Mouse (Mus musculus) midbrain, embryonic 14.5 days (tissue): Measurements from ENCODE around the gene Agbl2. TPM values are rescaled to one million over a fixed set of nuclear protein-coding genes. Genes with fewer than 3 reads are reported as not detected.
"Not testable (repeated sequence)": the region's sequence is repeated elsewhere in the genome, so short reads cannot be mapped to it uniquely, and the experiment has no call there.

Experiments used
- ATAC-seq: fragments of 200-750 bp; cut with Nextera tagmentation; 2 replicates; pipeline ENCODE4 v1.8.0; 2017; ENCODE audit warnings: moderate number of reproducible peaks, moderate library complexity; ENCODE audit not compliant: low FRiP score, low TSS enrichment
- DNase-seq: peaks from one replicate; pipeline ENCODE4 v3.0.0-alpha.2; 2015
- H3K27ac ChIP-seq: fragments of 300-500 bp; sonication (generic); replicated peaks from 2 replicates; pipeline ENCODE4 v1.5.1; 2014; ENCODE audit warnings: mild to moderate bottlenecking, low read depth, low read length, moderate library complexity
- H3K27me3 ChIP-seq: fragments of 300-500 bp; sonication (generic); 2 replicates; pipeline ENCODE4 v1.6.1; 2014; ENCODE audit warnings: low read length, control low read depth, mixed read lengths; ENCODE audit not compliant: control insufficient read depth, insufficient read depth
- H3K36me3 ChIP-seq: fragments of 300-500 bp; sonication (generic); 2 replicates; pipeline ENCODE4 v1.6.1; 2014; ENCODE audit warnings: low read length, control low read depth; ENCODE audit not compliant: control insufficient read depth, insufficient read depth
- H3K4me1 ChIP-seq: fragments of 300-500 bp; sonication (generic); 2 replicates; pipeline ENCODE4 v1.6.1; 2014; ENCODE audit warnings: mild to moderate bottlenecking, antibody characterized with exemption, low read length, control low read depth; ENCODE audit not compliant: control insufficient read depth, insufficient read depth
- H3K4me2 ChIP-seq: fragments of 300-500 bp; sonication (generic); 2 replicates; pipeline ENCODE4 v1.6.1; 2014; ENCODE audit warnings: mild to moderate bottlenecking, low read length, moderate library complexity
- H3K4me3 ChIP-seq: fragments of 300-500 bp; sonication (generic); replicated peaks from 2 replicates; pipeline ENCODE4 v1.5.1; 2014; ENCODE audit warnings: low read depth, low read length
- H3K9ac ChIP-seq: fragments of 300-500 bp; sonication (generic); replicated peaks from 2 replicates; pipeline ENCODE4 v1.6.1; 2014; ENCODE audit warnings: mild to moderate bottlenecking, low read length, moderate library complexity
- H3K9me3 ChIP-seq: fragments of 300-500 bp; sonication (generic); 2 replicates; pipeline ENCODE4 v1.6.1; 2016; ENCODE audit warnings: low read length, control low read depth, mixed read lengths; ENCODE audit not compliant: control insufficient read depth
- WGBS: fragments of 180-500 bp; shearing (Covaris S2); extraction: QIAGEN DNeasy Blood & Tissue Kit; methylation state at CpG from one replicate; pipeline ENCODE4 v1.1.7; 2014; 5-methylcytosine and 5-hydroxymethylcytosine counted together
- polyA plus RNA-seq: library from polyadenylated mRNA; unstranded; fragments of >200 nt; fragmentation: Nextera tagmentation; extraction: Ambion mirVana; gene quantifications from 2 replicates; pipeline ENCODE4 v1.2.1, GENCODE M21; 2014

Gene Agbl2
- polyA plus RNA-seq, 1 experiment from 2014 or later, result 0.30 TPM

GRCm38 (mm10) chr2:90824528-90824927, 42.0 kb downstream of the Agbl2 start:
- ATAC-seq, H3K4me1 ChIP-seq, H3K27me3 ChIP-seq, H3K9ac ChIP-seq, DNase-seq, H3K4me2 ChIP-seq, H3K9me3 ChIP-seq, H3K4me3 ChIP-seq, H3K36me3 ChIP-seq, H3K27ac ChIP-seq: not testable (repeated sequence)
- WGBS, result 88% methylated on average over 10 of the region's 10 CpGs

GRCm38 (mm10) chr2:90825515-90826172, 43.1 kb downstream of the Agbl2 start:
- H3K27ac ChIP-seq, result no peak overlapping the region
- H3K9me3 ChIP-seq, result no peaks in the 10 kb centered on the region
- no peaks in the 10 kb centered on the region for H3K4me1 ChIP-seq
- ATAC-seq (no peak), DNase-seq (no peak)
- H3K9ac ChIP-seq, result no peak overlapping the region
- no peak overlapping the region for H3K4me2 ChIP-seq
- no peaks in the 10 kb centered on the region for H3K27me3 ChIP-seq
- H3K4me3 ChIP-seq, result no peak overlapping the region
- H3K36me3 ChIP-seq, result no peaks in the 10 kb centered on the region
- 85% methylated on average over 11 of the region's 11 CpGs for WGBS

- WGBS, result 78% methylated on average over 7 of the region's 7 CpGs
- DNase-seq, result no peak
- H3K36me3 ChIP-seq, result no peaks in the 10 kb centered on the region
- no peak overlapping the region for H3K4me2 ChIP-seq
- H3K4me1 ChIP-seq, result no peaks in the 10 kb centered on the region
- H3K27ac ChIP-seq, result no peak overlapping the region
- no peak overlapping the region for H3K4me3 ChIP-seq
- no peak for ATAC-seq
- H3K27me3 ChIP-seq, result no peaks in the 10 kb centered on the region
- no peak overlapping the region for H3K9ac ChIP-seq
- no peaks in the 10 kb centered on the region for H3K9me3 ChIP-seq
These were observed 46.2 kb downstream of the Agbl2 start for GRCm38 (mm10) chr2:90828739-90829138.

- no peak overlapping the region for H3K9ac ChIP-seq
- ATAC-seq (no peak), DNase-seq (no peak)
- H3K9me3 ChIP-seq, result no peaks in the 10 kb centered on the region
- no peaks in the 10 kb centered on the region for H3K27me3 ChIP-seq
- no peak overlapping the region for H3K27ac ChIP-seq
- no peak overlapping the region for H3K4me3 ChIP-seq
- no peaks in the 10 kb centered on the region for H3K4me1 ChIP-seq
- H3K36me3 ChIP-seq, result no peaks in the 10 kb centered on the region
- 78% methylated on average over 5 of the region's 5 CpGs for WGBS
- H3K4me2 ChIP-seq, result no peak overlapping the region
These were observed 51.0 kb downstream of the Agbl2 start for GRCm38 (mm10) chr2:90833502-90833901.

- WGBS, result 92% methylated on average over 2 of the region's 2 CpGs
- Histone ChIP-seq H3K27me3 (no peaks in the 10 kb centered on the region), H3K27ac (no peak overlapping the region), H3K4me1 (no peaks in the 10 kb centered on the region), H3K36me3 (no peaks in the 10 kb centered on the region), H3K4me2 (no peak overlapping the region), H3K9ac (no peak overlapping the region), H3K9me3 (no peaks in the 10 kb centered on the region), H3K4me3 (no peak overlapping the region)
- ATAC-seq, result no peak
- no peak for DNase-seq
These were observed 56.1 kb downstream of the Agbl2 start for GRCm38 (mm10) chr2:90838621-90839020.

- no peak for ATAC-seq
- H3K9me3 ChIP-seq, result no peaks in the 10 kb centered on the region
- 56% methylated on average over 1 of the region's 1 CpGs for WGBS
These were observed 61.1 kb downstream of the Agbl2 start for GRCm38 (mm10) chr2:90843666-90844065.

GRCm38 (mm10) chr2:90844262-90844661, 61.7 kb downstream of the Agbl2 start:
- H3K27ac ChIP-seq, result no peak overlapping the region
- peaks cover 18% of the 10 kb centered on the region for H3K4me1 ChIP-seq

More at GRCm38 (mm10) chr2:90843666-90844065, 61.1 kb downstream of the Agbl2 start:
- H3K36me3 ChIP-seq, result no peaks in the 10 kb centered on the region
- H3K4me3 ChIP-seq, result no peak overlapping the region
- DNase-seq, result no peak
- no peaks in the 10 kb centered on the region for H3K27me3 ChIP-seq
- no peak overlapping the region for H3K27ac ChIP-seq
- no peak overlapping the region for H3K4me2 ChIP-seq
- no peak overlapping the region for H3K9ac ChIP-seq
- H3K4me1 ChIP-seq, result peaks cover 12% of the 10 kb centered on the region

GRCm38 (mm10) chr2:90845234-90845633, 62.7 kb downstream of the Agbl2 start:
- DNase-seq (no peak), ATAC-seq (no peak)
- H3K27ac ChIP-seq, result no peak overlapping the region
- peaks cover 8% of the 10 kb centered on the region for H3K36me3 ChIP-seq
- H3K9me3 ChIP-seq, result no peaks in the 10 kb centered on the region
- peaks cover 23% of the 10 kb centered on the region for H3K4me1 ChIP-seq
- no peak overlapping the region for H3K4me2 ChIP-seq
- no peak overlapping the region for H3K9ac ChIP-seq
- H3K27me3 ChIP-seq, result no peaks in the 10 kb centered on the region
- no peak overlapping the region for H3K4me3 ChIP-seq
- WGBS, result 79% methylated on average over 5 of the region's 5 CpGs

More at GRCm38 (mm10) chr2:90844262-90844661, 61.7 kb downstream of the Agbl2 start:
- no peaks in the 10 kb centered on the region for H3K9me3 ChIP-seq
- no peak overlapping the region for H3K9ac ChIP-seq
- 81% methylated on average over 5 of the region's 5 CpGs for WGBS
- no peak overlapping the region for H3K4me3 ChIP-seq
- H3K27me3 ChIP-seq, result no peaks in the 10 kb centered on the region
- no peak overlapping the region for H3K4me2 ChIP-seq
- DNase-seq (no peak), ATAC-seq (no peak)
- 0 out of 2 replicates have a peak, but pooled peaks cover under 1% of the 10 kb centered on the region for H3K36me3 ChIP-seq

GRCm38 (mm10) chr2:90846171-90846570, 63.6 kb downstream of the Agbl2 start:
- Histone ChIP-seq H3K27ac (peak overlapping the region; percentile 90), H3K27me3 (no peaks in the 10 kb centered on the region), H3K4me1 (peaks cover 23% of the 10 kb centered on the region)

More at GRCm38 (mm10) chr2:90846171-90846570, 63.6 kb downstream of the Agbl2 start:
- H3K4me3 ChIP-seq, result peak overlapping the region; percentile 87
- 49% methylated on average over 6 of the region's 6 CpGs for WGBS
- peak overlapping the region; percentile 63 for H3K4me2 ChIP-seq
- H3K9me3 ChIP-seq, result no peaks in the 10 kb centered on the region
- H3K36me3 ChIP-seq, result peaks cover 18% of the 10 kb centered on the region
- peak overlapping the region; percentile 86 for H3K9ac ChIP-seq
- ATAC-seq, result no peak
- peak; percentile 18 for DNase-seq
